Mouse (Mus musculus): Measurements from ENCODE around the gene Rnf167. TPM values are rescaled to one million over a fixed set of nuclear protein-coding genes. Genes with fewer than 3 reads are reported as not detected.
A peak's percentile ranks its signal among the peaks of the same experiment; 100 is the strongest.

Gene Rnf167
- polyA plus RNA-seq, 1 experiment = 118 TPM

DNA sequence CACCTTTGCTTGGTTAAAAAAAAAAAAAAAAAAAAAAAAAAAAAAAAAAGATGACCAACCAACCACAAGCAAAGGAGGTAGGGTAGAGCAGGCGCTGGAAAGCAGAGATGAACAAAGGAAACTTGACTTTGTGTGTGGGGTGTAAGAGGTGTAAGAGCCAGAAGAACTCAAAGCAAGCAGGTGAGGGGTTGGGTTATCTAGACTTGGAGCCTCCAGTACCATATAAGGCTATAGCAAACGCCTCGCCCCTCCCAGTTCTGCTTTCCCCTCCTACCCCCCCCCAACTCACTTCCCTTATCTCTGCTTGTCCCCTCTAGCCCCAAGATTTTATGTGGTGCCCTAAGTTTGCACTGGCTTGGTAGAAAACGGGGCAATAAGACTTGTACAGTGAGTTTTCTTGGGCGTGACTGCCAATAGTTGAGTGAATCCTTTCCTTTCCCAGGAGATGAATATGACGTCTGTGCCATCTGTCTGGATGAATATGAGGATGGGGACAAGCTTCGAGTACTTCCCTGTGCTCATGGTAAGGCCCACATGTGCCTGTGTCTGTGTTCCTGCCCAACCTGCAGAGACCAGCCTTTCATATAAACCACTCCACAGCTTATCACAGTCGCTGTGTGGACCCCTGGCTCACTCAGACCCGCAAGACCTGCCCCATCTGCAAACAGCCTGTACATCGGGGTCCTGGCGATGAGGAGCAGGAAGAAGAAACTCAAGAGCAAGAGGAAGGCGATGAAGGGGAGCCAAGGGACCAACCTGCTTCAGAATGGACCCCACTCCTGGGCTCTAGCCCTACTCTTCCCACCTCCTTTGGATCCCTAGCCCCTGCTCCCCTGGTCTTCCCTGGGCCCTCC lies 3.5 kb downstream of the Rnf167 start:
- Histone ChIP-seq H3K4me1 (ENCODE audit: control insufficient read depth, insufficient read depth, low read length) (peaks cover 20% of the 10 kb centered on the region), H3K4me3 (ENCODE audit: insufficient read depth, low read depth, low read length) (no peak overlapping the region), H3K27me3 (replicated peaks; ENCODE audit: control insufficient read depth, insufficient read depth, low read length) (no peaks in the 10 kb centered on the region), H3K36me3 (ENCODE audit: control insufficient read depth, insufficient read depth, low read length) (peaks cover 6% of the 10 kb centered on the region; the same call in 1 of the 2 replicates), H3K27ac (ENCODE audit: insufficient read depth, low read depth, low read length) (no peak overlapping the region)
- DNase-seq = no peak
- TF ChIP-seq CTCF (conservative IDR thresholded peaks at IDR 0.05; ENCODE audit: insufficient read depth, insufficient read length, low read depth, low read length) (no peak), POLR2A (IDR thresholded peaks at IDR 0.05; ENCODE audit: low read depth, low read length) (no peak)
- 68% methylated on average over 12 of the region's 12 CpGs for WGBS

DNA sequence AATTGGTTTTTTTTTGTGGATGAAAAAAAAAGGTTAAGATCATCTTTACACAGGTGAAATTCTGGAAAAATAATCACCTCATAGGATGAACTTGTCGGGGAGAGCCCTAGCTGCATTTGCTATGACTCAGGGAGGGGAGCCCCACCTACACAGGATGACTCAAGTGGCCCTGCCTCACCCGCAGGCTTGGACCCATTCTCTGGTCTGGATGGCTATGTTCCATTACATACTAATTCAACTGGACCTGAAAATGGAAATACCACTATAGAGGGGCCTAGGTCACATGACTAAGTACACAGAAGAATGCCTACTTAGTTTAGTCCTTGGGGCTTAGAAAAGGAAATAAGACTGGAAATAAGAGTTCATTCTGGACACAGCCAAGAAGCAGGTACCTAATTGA lies 4.4 kb downstream of the Rnf167 start:
- WGBS = 28% methylated on average over 2 of the region's 2 CpGs
- H3K36me3 ChIP-seq (ENCODE audit: control insufficient read depth, insufficient read depth, low read length) = peaks cover 6% of the 10 kb centered on the region; the same call in 1 of the 2 replicates
- H3K27me3 ChIP-seq (replicated peaks; ENCODE audit: control insufficient read depth, insufficient read depth, low read length) = no peaks in the 10 kb centered on the region
- H3K4me1 ChIP-seq (ENCODE audit: control insufficient read depth, insufficient read depth, low read length) = peaks cover 14% of the 10 kb centered on the region; the same call in 1 of the 2 replicates
- TF ChIP-seq CTCF (conservative IDR thresholded peaks at IDR 0.05; ENCODE audit: insufficient read depth, insufficient read length, low read depth, low read length) (no peak), POLR2A (IDR thresholded peaks at IDR 0.05; ENCODE audit: low read depth, low read length) (no peak)
- DNase-seq = no peak
- no peak overlapping the region for H3K27ac ChIP-seq (ENCODE audit: insufficient read depth, low read depth, low read length)
- H3K4me3 ChIP-seq (ENCODE audit: insufficient read depth, low read depth, low read length) = no peak overlapping the region

- 31% methylated on average over 12 of the region's 12 CpGs for WGBS
- TF ChIP-seq POLR2A (IDR thresholded peaks at IDR 0.05; ENCODE audit: low read depth, low read length) (no peak), CTCF (conservative IDR thresholded peaks at IDR 0.05; ENCODE audit: insufficient read depth, insufficient read length, low read depth, low read length) (no peak)
- H3K27me3 ChIP-seq (replicated peaks; ENCODE audit: control insufficient read depth, insufficient read depth, low read length) = no peaks in the 10 kb centered on the region
- peaks cover 15% of the 10 kb centered on the region; the same call in 1 of the 2 replicates for H3K4me1 ChIP-seq (ENCODE audit: control insufficient read depth, insufficient read depth, low read length)
- H3K4me3 ChIP-seq (ENCODE audit: insufficient read depth, low read depth, low read length) = peak overlapping the region; percentile 100; the same call in 1 of the 2 replicates
- DNase-seq = no peak
- peaks cover 6% of the 10 kb centered on the region; the same call in 1 of the 2 replicates for H3K36me3 ChIP-seq (ENCODE audit: control insufficient read depth, insufficient read depth, low read length)
- H3K27ac ChIP-seq (ENCODE audit: insufficient read depth, low read depth, low read length) = no peak overlapping the region; the same call in 1 of the 2 replicates
Measured at GRCm38 (mm10) chr11:70652029-70652883, 5.2 kb downstream of the Rnf167 start.

DNA sequence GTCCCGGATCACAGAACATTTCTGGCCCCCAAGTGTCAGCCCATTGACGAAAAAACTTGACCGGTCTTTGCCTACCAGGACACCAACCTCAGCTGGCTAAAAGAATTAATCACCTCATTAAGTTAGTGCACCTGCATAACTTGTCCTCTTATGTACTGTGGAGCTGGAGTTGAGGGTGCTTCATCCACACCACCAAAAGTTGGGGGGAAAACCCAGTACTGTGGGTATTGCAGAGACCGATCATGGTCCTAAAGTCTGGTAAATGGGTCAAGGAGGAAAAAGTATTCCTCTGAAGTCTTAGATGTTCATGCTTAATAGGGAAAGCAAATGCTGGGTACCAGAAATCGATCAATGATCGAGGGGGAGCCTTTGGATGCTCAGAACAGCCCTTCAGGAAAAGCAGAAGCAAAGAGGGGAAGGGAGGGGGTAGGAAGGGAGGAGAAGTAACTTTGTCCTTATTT lies 5.9 kb downstream of the Rnf167 start:
- peaks cover 15% of the 10 kb centered on the region; the same call in 1 of the 2 replicates for H3K4me1 ChIP-seq (ENCODE audit: control insufficient read depth, insufficient read depth, low read length)
- no peak for DNase-seq
- 11% methylated on average over 6 of the region's 6 CpGs for WGBS
- H3K27ac ChIP-seq (ENCODE audit: insufficient read depth, low read depth, low read length) = peak overlapping the region; percentile 40; the same call in 1 of the 2 replicates
- no peak for TF ChIP-seq POLR2A (IDR thresholded peaks at IDR 0.05; ENCODE audit: low read depth, low read length)
- TF ChIP-seq CTCF (conservative IDR thresholded peaks at IDR 0.05; ENCODE audit: insufficient read depth, insufficient read length, low read depth, low read length) = no peak
- peak overlapping the region; percentile 100 for H3K4me3 ChIP-seq (ENCODE audit: insufficient read depth, low read depth, low read length)
- H3K36me3 ChIP-seq (ENCODE audit: control insufficient read depth, insufficient read depth, low read length) = peaks cover 6% of the 10 kb centered on the region; the same call in 1 of the 2 replicates
- H3K27me3 ChIP-seq (replicated peaks; ENCODE audit: control insufficient read depth, insufficient read depth, low read length) = no peaks in the 10 kb centered on the region

- peak; percentile 69 for DNase-seq
- peaks cover 15% of the 10 kb centered on the region; the same call in 1 of the 2 replicates for H3K4me1 ChIP-seq (ENCODE audit: control insufficient read depth, insufficient read depth, low read length)
- peaks cover 6% of the 10 kb centered on the region; the same call in 1 of the 2 replicates for H3K36me3 ChIP-seq (ENCODE audit: control insufficient read depth, insufficient read depth, low read length)
- peak overlapping the region; percentile 100 for H3K4me3 ChIP-seq (ENCODE audit: insufficient read depth, low read depth, low read length)
- H3K27me3 ChIP-seq (replicated peaks; ENCODE audit: control insufficient read depth, insufficient read depth, low read length) = no peaks in the 10 kb centered on the region
- WGBS = under 1% methylated on average over 49 of the region's 63 CpGs
- TF ChIP-seq CTCF (conservative IDR thresholded peaks at IDR 0.05; ENCODE audit: insufficient read depth, insufficient read length, low read depth, low read length) = no peak
- no peak for TF ChIP-seq POLR2A (IDR thresholded peaks at IDR 0.05; ENCODE audit: low read depth, low read length)
- peak overlapping the region; percentile 100 for H3K27ac ChIP-seq (ENCODE audit: insufficient read depth, low read depth, low read length)
Measured at GRCm38 (mm10) chr11:70653345-70654197, 6.5 kb downstream of the Rnf167 start.

Data from kidney, adult 2 months (tissue).